Mouse (Mus musculus) heart, embryonic 16.5 days (tissue): ENCODE data around the gene Col4a2. TPM values are rescaled to one million over a fixed set of nuclear protein-coding genes. Genes with fewer than 3 reads are reported as not detected.
A peak's percentile ranks its signal among the peaks of the same experiment; 100 is the strongest.

Experiments used
- ATAC-seq: fragments of 200-750 bp; cut with Nextera tagmentation; replicated peaks from 2 replicates; pipeline ENCODE4 v1.8.0; 2017; ENCODE audit warnings: moderate number of reproducible peaks; ENCODE audit not compliant: insufficient read depth, low FRiP score; ENCODE audit errors: extremely low read depth
- H3K27ac ChIP-seq: fragments of 300-500 bp; sonication (generic); 2 replicates; pipeline ENCODE4 v1.5.1; 2014; ENCODE audit warnings: mild to moderate bottlenecking, low read length, control low read depth, moderate library complexity
- H3K27me3 ChIP-seq: fragments of 300-500 bp; sonication (generic); 2 replicates; pipeline ENCODE4 v1.6.1; 2014; ENCODE audit warnings: low read length, mixed read lengths; ENCODE audit not compliant: control insufficient read depth, insufficient read depth
- H3K36me3 ChIP-seq: fragments of 300-500 bp; sonication (generic); 2 replicates; pipeline ENCODE4 v1.6.1; 2014; ENCODE audit not compliant: control insufficient read depth, insufficient read depth
- H3K4me1 ChIP-seq: fragments of 300-500 bp; sonication (generic); 2 replicates; pipeline ENCODE4 v1.6.1; 2014; ENCODE audit warnings: low read length, mixed read lengths; ENCODE audit not compliant: control insufficient read depth, insufficient read depth
- H3K4me2 ChIP-seq: fragments of 300-500 bp; sonication (generic); 2 replicates; pipeline ENCODE4 v1.6.1; 2014; ENCODE audit warnings: low read depth, mild to moderate bottlenecking, control low read depth, low read length
- H3K4me3 ChIP-seq: fragments of 300-500 bp; sonication (generic); 2 replicates; pipeline ENCODE4 v1.5.1; 2014; ENCODE audit warnings: mild to moderate bottlenecking, control low read depth, low read length
- H3K9ac ChIP-seq: fragments of 300-500 bp; sonication (generic); 2 replicates; pipeline ENCODE4 v1.6.1; 2014; ENCODE audit warnings: low read length, control low read depth
- H3K9me3 ChIP-seq: fragments of 300-500 bp; sonication (generic); replicated peaks from 2 replicates; pipeline ENCODE4 v1.6.1; 2016; ENCODE audit warnings: low read length; ENCODE audit not compliant: control insufficient read depth
- WGBS: fragments of 180-500 bp; shearing (Covaris S2); extraction: QIAGEN DNeasy Blood & Tissue Kit; methylation state at CpG from one replicate; pipeline ENCODE4 v1.1.7; 2014; 5-methylcytosine and 5-hydroxymethylcytosine counted together
- polyA plus RNA-seq: library from polyadenylated mRNA; unstranded; fragments of >200 nt; fragmentation: Nextera tagmentation; extraction: Ambion mirVana; gene quantifications from 2 replicates; pipeline ENCODE4 v1.2.1, GENCODE M21; 2015

Col4a2 gene
- polyA plus RNA-seq, 1 experiment from 2014 or later: 80.1 TPM

DNA sequence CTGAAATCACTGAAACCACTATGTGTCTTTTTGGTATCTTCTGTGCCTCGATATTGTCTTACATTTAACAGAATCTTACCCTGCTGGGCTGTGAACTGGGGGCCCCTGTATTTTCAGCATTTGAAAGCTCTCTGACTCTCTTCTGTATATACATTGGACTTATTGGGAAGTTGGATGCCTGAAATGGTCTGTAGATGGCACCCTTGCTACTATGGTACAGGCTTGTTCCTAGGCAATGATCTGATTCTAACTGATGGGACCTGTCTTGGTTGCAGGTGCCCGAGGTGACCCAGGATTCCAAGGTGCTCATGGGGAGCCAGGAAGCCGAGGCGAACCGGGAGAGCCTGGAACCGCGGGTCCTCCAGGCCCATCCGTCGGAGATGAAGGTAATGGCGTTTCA is 102.5 kb downstream of the Col4a2 start:
- no peak overlapping the region for H3K9ac ChIP-seq
- peaks cover 25% of the 10 kb centered on the region for H3K36me3 ChIP-seq
- peaks cover 24% of the 10 kb centered on the region for H3K4me1 ChIP-seq
- no peak overlapping the region for H3K27ac ChIP-seq
- H3K4me3 ChIP-seq: no peak overlapping the region
- WGBS: 88% methylated on average over 10 of the region's 10 CpGs
- H3K4me2 ChIP-seq: no peak overlapping the region
- no peaks in the 10 kb centered on the region for H3K9me3 ChIP-seq
- no peak for ATAC-seq
- no peaks in the 10 kb centered on the region for H3K27me3 ChIP-seq

DNA sequence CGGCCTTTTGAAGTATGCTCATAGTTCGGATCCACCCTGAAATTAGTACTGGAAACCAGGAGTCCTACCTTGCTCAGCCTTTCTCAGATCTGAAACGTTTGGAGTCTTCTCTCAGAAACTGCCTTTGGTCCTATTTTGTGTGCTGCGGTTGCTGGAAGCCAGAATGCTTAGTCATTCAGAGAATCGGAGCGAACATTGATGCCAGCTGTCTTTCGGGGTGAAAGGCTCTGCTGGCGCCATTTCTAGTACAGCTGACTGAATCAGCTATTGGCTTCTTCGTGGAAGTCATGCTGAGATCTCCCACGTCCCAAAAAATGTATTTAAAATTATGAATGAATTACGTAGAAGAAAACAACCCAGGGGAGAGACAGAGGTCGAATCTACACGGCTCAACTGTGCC is 105.2 kb downstream of the Col4a2 start:
- 80% methylated on average over 13 of the region's 13 CpGs for WGBS
- peaks cover 16% of the 10 kb centered on the region for H3K36me3 ChIP-seq
- no peak overlapping the region for H3K4me2 ChIP-seq

DNA sequence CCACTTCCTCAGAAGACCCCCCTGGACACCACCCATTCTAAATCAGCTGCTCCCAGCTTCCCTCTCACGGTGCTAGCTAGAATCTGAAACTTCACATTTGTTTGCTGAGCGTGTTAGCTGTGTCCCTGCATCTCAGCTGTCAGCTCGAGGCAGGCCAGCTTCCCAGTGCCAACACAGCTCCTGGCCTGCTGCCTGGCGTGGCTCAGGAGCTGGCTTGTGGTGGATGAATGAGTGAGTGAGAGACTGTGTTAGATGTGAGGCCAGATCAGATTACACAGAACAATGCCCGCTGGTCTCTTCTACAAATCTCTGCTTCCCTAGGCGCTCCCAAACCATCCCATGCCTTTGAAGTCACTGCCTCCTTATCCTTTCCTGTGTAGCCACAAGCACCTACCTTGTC is 106.6 kb downstream of the Col4a2 start:
- H3K27me3 ChIP-seq: no peaks in the 10 kb centered on the region
- H3K9ac ChIP-seq: peak overlapping the region; percentile 44
- H3K27ac ChIP-seq: peak overlapping the region; percentile 63
- peak overlapping the region; percentile 11; the same call in 1 of the 2 replicates for H3K4me2 ChIP-seq
- H3K36me3 ChIP-seq: peaks cover 24% of the 10 kb centered on the region
- H3K4me3 ChIP-seq: no peak overlapping the region
- H3K9me3 ChIP-seq: no peaks in the 10 kb centered on the region
- H3K4me1 ChIP-seq: peaks cover 20% of the 10 kb centered on the region
- ATAC-seq: peak; percentile 78
- WGBS: 22% methylated on average over 6 of the region's 6 CpGs

More for the DNA sequence above, 105.2 kb downstream of the Col4a2 start:
- H3K9me3 ChIP-seq: no peaks in the 10 kb centered on the region
- peaks cover 24% of the 10 kb centered on the region for H3K4me1 ChIP-seq
- no peak overlapping the region for H3K4me3 ChIP-seq
- ATAC-seq: no peak
- H3K27me3 ChIP-seq: no peaks in the 10 kb centered on the region
- H3K9ac ChIP-seq: no peak overlapping the region
- H3K27ac ChIP-seq: no peak overlapping the region

DNA sequence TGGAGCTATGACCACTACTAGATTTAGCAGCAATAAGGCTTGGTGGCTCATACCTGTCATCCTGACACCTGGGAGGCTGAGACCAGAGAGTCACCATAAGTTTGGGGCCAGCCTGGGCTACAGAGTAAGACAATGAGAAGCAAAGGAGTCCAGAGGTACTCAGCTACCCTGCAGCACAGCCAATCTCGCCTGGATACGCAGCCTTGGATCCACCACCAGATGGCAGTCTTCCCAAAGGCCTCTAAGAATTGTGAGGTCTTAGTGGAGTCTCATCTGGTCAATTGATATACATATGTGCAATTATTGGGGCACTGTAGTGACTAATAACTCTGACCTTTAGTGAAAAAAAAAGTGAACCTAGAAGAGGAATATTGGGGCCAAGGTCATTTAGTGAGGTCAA is 107.0 kb downstream of the Col4a2 start:
- peak overlapping the region; percentile 63 for H3K27ac ChIP-seq
- no peaks in the 10 kb centered on the region for H3K9me3 ChIP-seq
- 12% methylated on average over 2 of the region's 2 CpGs for WGBS
- H3K4me3 ChIP-seq: no peak overlapping the region
- peaks cover 20% of the 10 kb centered on the region for H3K4me1 ChIP-seq
- H3K27me3 ChIP-seq: no peaks in the 10 kb centered on the region
- no peak overlapping the region for H3K4me2 ChIP-seq
- no peak overlapping the region for H3K9ac ChIP-seq
- peaks cover 25% of the 10 kb centered on the region for H3K36me3 ChIP-seq
- ATAC-seq: 0 out of 2 replicates have a peak, but pooled peaks have one; percentile 32

DNA sequence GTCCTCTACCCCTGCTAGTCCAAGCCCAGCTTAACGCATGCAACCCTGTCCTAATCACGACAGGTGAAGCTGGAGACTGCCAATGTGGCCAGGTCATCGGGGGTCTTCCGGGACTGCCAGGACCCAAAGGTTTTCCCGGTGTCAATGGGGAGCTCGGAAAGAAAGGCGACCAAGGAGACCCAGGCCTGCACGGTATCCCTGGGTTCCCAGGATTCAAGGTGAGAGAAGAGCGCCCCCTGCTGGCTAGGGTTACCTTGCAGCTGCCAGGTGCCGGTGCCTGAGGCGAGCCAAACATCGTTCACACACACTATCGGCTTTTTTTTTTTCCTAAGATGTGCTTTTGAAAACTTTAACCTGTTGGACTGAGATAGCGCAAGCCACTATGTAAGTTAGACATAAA is 108.5 kb downstream of the Col4a2 start:
- peaks cover 20% of the 10 kb centered on the region for H3K4me1 ChIP-seq
- peaks cover 30% of the 10 kb centered on the region for H3K36me3 ChIP-seq
- no peak for ATAC-seq
- no peak overlapping the region for H3K9ac ChIP-seq
- H3K4me2 ChIP-seq: no peak overlapping the region
- H3K9me3 ChIP-seq: no peaks in the 10 kb centered on the region
- no peak overlapping the region for H3K4me3 ChIP-seq
- H3K27me3 ChIP-seq: no peaks in the 10 kb centered on the region
- 56% methylated on average over 14 of the region's 14 CpGs for WGBS
- H3K27ac ChIP-seq: no peak overlapping the region

DNA sequence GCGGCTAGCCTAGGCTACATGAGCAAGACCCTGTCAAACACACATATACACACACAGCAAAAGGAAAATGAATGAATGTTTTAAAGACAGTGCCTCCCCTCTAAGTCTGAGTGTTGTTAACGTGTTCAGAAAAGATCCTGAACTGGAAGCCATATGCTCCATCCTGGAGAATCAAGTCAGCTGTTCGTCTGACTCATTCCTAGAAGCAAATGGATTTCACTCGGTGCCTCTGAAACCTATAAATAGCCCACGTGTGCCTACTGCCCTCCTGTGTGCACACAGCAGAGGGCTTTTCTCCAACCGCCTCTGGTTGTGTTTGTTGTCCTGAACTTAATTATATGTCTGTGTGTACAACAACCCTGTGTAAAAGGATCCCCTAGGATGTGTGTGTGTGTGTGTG is 109.4 kb downstream of the Col4a2 start:
- no peak overlapping the region for H3K4me2 ChIP-seq
- no peaks in the 10 kb centered on the region for H3K27me3 ChIP-seq
- no peak overlapping the region for H3K4me3 ChIP-seq
- no peak for ATAC-seq
- WGBS: 50% methylated on average over 6 of the region's 6 CpGs
- no peak overlapping the region for H3K9ac ChIP-seq
- H3K27ac ChIP-seq: no peak overlapping the region
- peaks cover 29% of the 10 kb centered on the region for H3K36me3 ChIP-seq
- H3K9me3 ChIP-seq: no peaks in the 10 kb centered on the region
- H3K4me1 ChIP-seq: peaks cover 20% of the 10 kb centered on the region

DNA sequence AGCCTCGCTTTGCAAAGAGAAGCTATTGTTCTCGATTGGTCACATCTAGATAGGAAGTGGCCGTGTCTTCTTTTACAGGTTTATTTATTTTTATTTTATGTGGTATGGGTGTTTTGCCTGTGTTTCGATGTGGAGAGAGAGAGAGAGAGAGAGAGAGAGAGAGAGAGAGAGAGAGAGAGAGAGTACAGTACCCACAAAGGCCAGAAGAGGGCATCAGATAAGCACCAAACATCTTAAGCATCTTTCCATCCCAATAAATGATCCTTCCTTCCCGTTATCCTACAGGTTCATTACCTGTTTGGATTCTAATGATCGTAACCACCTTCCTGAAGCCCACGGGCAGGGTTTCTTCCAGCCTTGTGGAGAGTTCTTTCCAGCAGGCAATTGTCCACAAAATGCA is 110.5 kb downstream of the Col4a2 start:
- Histone ChIP-seq H3K9ac (no peak overlapping the region), H3K36me3 (peaks cover 38% of the 10 kb centered on the region), H3K4me2 (no peak overlapping the region), H3K4me3 (no peak overlapping the region), H3K9me3 (no peaks in the 10 kb centered on the region), H3K4me1 (peaks cover 20% of the 10 kb centered on the region), H3K27ac (no peak overlapping the region), H3K27me3 (no peaks in the 10 kb centered on the region)
- no peak for ATAC-seq
- WGBS: 69% methylated on average over 7 of the region's 7 CpGs

DNA sequence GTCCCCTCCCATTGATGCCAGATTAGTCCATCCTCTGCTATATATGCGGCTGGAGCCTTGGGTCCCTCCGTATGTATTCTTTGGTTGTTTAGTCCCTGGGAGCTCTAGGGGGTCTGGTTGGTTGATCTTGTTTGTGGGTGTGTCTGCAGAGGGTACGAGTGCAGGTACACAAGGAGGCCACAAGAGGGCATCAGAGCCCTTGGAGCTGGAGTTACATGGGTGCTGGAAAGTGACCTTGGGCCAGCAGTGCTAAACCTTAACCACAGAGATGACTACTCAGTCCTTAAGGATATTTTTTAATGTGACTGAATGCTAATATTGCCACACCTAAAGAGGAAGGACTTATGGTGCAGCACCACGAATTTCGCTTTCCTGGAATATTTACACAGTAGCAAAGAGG is 118.1 kb downstream of the Col4a2 start:
- Histone ChIP-seq H3K4me1 (no peaks in the 10 kb centered on the region), H3K4me2 (no peak overlapping the region), H3K4me3 (no peak overlapping the region), H3K27ac (no peak overlapping the region), H3K9ac (no peak overlapping the region), H3K36me3 (peaks cover 72% of the 10 kb centered on the region), H3K27me3 (no peaks in the 10 kb centered on the region), H3K9me3 (no peaks in the 10 kb centered on the region; the same call in 1 of the 2 replicates)
- WGBS: 68% methylated on average over 5 of the region's 5 CpGs
- no peak for ATAC-seq

DNA sequence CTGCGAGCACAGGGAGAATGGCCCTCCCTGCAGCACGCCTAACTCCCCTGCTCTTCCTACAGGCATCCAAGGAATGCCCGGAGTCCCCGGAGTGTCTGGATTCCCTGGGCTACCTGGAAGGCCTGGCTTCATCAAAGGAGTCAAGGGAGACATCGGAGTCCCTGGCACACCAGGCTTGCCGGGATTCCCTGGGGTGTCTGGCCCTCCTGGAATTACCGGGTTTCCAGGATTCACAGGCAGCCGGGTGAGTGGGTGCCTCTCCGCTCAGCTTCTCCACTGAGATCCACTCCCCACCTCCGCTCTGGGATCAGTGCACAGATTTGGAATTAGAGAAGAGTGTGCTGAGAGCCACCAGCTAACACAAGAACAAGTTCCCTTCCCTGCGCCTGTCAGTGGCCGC is 125.3 kb downstream of the Col4a2 start:
- no peaks in the 10 kb centered on the region for H3K27me3 ChIP-seq
- H3K36me3 ChIP-seq: peaks cover 66% of the 10 kb centered on the region
- ATAC-seq: no peak
- no peaks in the 10 kb centered on the region for H3K9me3 ChIP-seq
- H3K4me3 ChIP-seq: no peak overlapping the region
- H3K4me2 ChIP-seq: no peak overlapping the region
- H3K4me1 ChIP-seq: no peaks in the 10 kb centered on the region
- 55% methylated on average over 12 of the region's 12 CpGs for WGBS
- no peak overlapping the region for H3K27ac ChIP-seq
- no peak overlapping the region for H3K9ac ChIP-seq

DNA sequence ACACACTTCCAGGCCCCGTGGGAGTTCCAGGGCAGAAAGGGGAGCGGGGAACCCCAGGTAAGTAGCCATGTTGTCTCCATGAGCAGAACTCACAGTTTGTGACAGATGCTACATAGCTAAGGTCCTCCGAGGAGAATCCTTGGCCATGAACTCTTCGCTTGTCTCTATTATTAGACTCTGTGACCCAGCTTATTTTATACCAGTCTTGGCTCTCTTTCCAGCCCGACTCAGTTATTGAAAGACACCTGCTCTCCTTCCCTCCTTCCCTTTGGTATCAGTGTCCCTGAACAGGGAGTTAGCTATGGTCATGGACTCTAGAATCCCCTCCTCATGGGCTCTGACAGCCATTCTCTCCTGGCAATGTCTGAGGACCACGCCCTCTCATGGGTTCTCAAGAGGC is 128.7 kb downstream of the Col4a2 start:
- 85% methylated on average over 6 of the region's 6 CpGs for WGBS

More for the DNA sequence above, 128.7 kb downstream of the Col4a2 start:
- Histone ChIP-seq H3K27ac (no peak overlapping the region), H3K9me3 (no peaks in the 10 kb centered on the region), H3K27me3 (no peaks in the 10 kb centered on the region), H3K4me1 (no peaks in the 10 kb centered on the region), H3K4me3 (no peak overlapping the region), H3K36me3 (peaks cover 68% of the 10 kb centered on the region), H3K4me2 (no peak overlapping the region), H3K9ac (no peak overlapping the region)
- ATAC-seq: no peak
